Mouse (Mus musculus) liver, embryonic 15.5 days (tissue): ENCODE data around the gene 1110008P14Rik. TPM values are rescaled to one million over a fixed set of nuclear protein-coding genes. Genes with fewer than 3 reads are reported as not detected.

Experiments used
- ATAC-seq: fragments of 200-750 bp; cut with Nextera tagmentation; 2 replicates; pipeline ENCODE4 v1.8.0; 2017; ENCODE audit warnings: moderate number of reproducible peaks, mild to moderate bottlenecking, moderate library complexity; ENCODE audit not compliant: insufficient read depth
- H3K27ac ChIP-seq: fragments of 300-500 bp; sonication (generic); replicated peaks from 2 replicates; pipeline ENCODE4 v1.5.1; 2015; ENCODE audit warnings: mild to moderate bottlenecking, inconsistent platforms
- H3K27me3 ChIP-seq: fragments of 300-500 bp; sonication (generic); 2 replicates; pipeline ENCODE4 v1.6.1; 2015; ENCODE audit warnings: mild to moderate bottlenecking, inconsistent platforms
- H3K36me3 ChIP-seq: fragments of 300-500 bp; sonication (generic); replicated peaks from 2 replicates; pipeline ENCODE4 v1.6.1; 2015; ENCODE audit warnings: moderate library complexity, mild to moderate bottlenecking, inconsistent platforms
- H3K4me1 ChIP-seq: fragments of 300-500 bp; sonication (generic); replicated peaks from 2 replicates; pipeline ENCODE4 v1.6.1; 2015; ENCODE audit warnings: inconsistent platforms
- H3K4me2 ChIP-seq: fragments of 300-500 bp; sonication (generic); 2 replicates; pipeline ENCODE4 v1.6.1; 2015; ENCODE audit warnings: moderate library complexity, mild to moderate bottlenecking, inconsistent platforms
- H3K4me3 ChIP-seq: fragments of 300-500 bp; sonication (generic); replicated peaks from 2 replicates; pipeline ENCODE4 v1.5.1; 2015; ENCODE audit warnings: mild to moderate bottlenecking, inconsistent platforms
- H3K9ac ChIP-seq: fragments of 300-500 bp; sonication (generic); 2 replicates; pipeline ENCODE4 v1.6.1; 2015; ENCODE audit warnings: moderate library complexity, mild to moderate bottlenecking, inconsistent platforms
- H3K9me3 ChIP-seq: fragments of 300-500 bp; sonication (generic); replicated peaks from 2 replicates; pipeline ENCODE4 v1.6.1; 2016; ENCODE audit warnings: inconsistent platforms
- WGBS: fragments of 180-500 bp; shearing (Covaris S2); methylation state at CpG from one replicate; pipeline ENCODE4 v1.1.7; 2015; ENCODE audit warnings: mixed read lengths; ENCODE audit not compliant: insufficient replicate concordance; 5-methylcytosine and 5-hydroxymethylcytosine counted together
- polyA plus RNA-seq: library from polyadenylated mRNA; unstranded; fragments of >200 nt; fragmentation: Nextera tagmentation; extraction: Ambion mirVana; gene quantifications from 2 replicates; pipeline ENCODE4 v1.2.1, GENCODE M21; 2015

The 1110008P14Rik gene
- polyA plus RNA-seq, 1 experiment from 2014 or later: 29.0 TPM

DNA sequence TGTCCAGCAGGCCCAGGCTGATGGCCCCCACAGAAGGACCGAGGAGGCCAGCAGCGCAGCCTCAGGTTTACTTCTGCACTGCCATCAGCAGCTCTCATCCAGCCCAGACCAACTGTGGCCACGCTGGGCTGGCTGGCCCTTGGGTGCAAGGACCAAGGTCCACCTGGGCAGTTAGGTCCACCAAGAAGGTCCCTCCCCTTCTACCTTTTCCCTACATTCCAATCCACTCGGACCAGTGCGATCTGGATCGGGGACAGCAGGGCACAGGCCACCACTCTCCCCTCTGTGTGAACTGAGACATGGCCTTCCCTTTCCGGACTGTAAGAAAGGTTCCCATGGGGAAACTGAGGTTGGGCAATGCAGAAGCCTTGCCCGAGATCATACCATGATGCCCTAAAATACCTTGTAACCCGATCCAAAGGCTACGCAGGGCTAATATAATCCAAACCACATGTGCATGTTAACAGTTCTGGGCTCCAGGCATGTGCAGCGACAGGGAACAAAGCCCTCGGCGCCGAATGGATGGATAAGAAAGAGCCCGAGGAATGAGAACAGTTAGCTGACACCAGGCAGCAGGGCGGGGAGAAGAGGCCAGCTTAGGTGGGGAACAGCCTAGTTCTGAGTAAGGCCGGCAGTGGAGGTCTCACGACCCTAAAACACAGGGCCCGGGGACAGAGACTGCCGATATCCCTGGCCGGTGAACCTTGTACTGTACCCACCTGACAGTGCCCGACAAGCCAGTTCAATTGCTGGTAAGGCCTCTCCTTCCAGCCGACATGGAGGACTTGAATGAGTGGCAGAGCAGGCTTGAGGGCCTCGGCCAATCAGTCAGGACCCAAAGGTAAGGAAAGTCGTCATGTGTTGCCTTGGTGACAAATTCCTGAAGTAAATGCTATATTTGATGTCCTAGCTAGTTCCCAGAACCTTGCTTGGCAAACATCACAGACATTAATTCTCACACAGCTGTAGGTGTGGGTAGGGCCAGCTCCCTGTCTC is 27.0 kb upstream of the 1110008P14Rik start:
- Histone ChIP-seq H3K27ac (no peak overlapping the region; the same call in 1 of the 2 replicates), H3K4me2 (no peak overlapping the region), H3K27me3 (no peaks in the 10 kb centered on the region; the same call in 1 of the 2 replicates), H3K9ac (no peak overlapping the region), H3K9me3 (no peaks in the 10 kb centered on the region), H3K4me3 (no peak overlapping the region), H3K4me1 (peaks cover 16% of the 10 kb centered on the region), H3K36me3 (peaks cover under 1% of the 10 kb centered on the region; the same call in 1 of the 2 replicates)
- WGBS: 63% methylated on average over 25 of the region's 25 CpGs
- peak; percentile 77 for ATAC-seq

DNA sequence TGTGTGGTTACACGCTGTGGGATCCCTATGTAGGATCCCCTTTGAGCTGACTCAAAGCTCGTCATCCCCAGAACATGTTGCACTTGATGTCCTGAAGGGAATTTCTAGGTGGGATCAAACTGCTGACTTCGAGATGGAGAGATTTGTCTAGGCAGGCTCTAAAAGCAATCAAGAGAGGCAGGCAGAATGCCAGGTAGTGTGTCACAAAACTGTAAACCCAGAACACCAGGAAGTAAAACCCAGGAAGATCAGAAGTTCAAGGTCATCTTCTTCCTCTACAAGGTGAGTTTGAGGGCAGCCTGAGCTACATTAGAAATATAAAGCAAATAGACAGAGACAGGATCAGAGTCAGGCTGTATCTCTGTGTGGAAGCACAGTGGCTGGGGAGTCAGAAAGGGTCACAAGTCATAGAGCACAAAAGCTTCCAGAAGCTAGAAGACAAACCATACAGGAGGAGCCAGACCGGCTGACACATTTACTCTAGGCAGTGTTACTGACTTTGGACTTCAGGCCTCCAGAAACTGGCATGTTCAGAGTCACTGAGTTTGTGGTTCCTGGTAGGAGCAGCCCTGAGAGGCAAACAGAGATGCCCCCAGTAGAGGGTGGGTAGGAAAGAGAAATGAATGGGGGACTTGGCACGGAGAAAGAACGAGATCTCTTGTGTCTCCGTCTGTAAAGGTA is 25.5 kb upstream of the 1110008P14Rik start:
- no peaks in the 10 kb centered on the region; the same call in 1 of the 2 replicates for H3K27me3 ChIP-seq
- no peak overlapping the region for H3K27ac ChIP-seq
- H3K4me2 ChIP-seq: no peak overlapping the region
- WGBS: 67% methylated on average over 7 of the region's 7 CpGs
- H3K36me3 ChIP-seq: 0 out of 2 replicates have a peak, but pooled peaks cover 4% of the 10 kb centered on the region
- ATAC-seq: no peak
- H3K4me3 ChIP-seq: no peak overlapping the region
- no peaks in the 10 kb centered on the region for H3K9me3 ChIP-seq
- H3K9ac ChIP-seq: no peak overlapping the region
- H3K4me1 ChIP-seq: 0 out of 2 replicates have a peak, but pooled peaks cover 6% of the 10 kb centered on the region

DNA sequence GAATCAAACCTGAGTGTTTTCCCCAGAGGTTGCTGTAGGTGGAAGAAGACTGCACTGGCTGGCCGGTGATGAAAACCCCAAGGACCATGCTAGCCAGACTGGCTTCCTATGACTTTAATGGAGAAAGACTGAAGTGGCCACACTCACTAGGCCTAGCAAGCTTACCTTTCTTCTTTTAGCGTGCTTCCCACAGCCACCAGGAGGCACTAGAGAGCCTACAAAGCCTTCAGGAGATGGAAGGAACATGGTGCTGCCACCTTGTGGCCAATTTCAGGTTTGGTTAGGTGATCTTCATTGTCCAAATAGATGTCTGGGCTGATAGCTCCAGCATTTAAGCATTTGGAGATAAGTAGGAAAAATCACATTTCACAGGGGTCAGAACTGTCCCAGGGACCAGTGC is 22.9 kb upstream of the 1110008P14Rik start:
- WGBS: 7% methylated on average over 2 of the region's 2 CpGs
- H3K9me3 ChIP-seq: no peaks in the 10 kb centered on the region
- H3K36me3 ChIP-seq: peaks cover 25% of the 10 kb centered on the region
- peaks cover 13% of the 10 kb centered on the region; the same call in 1 of the 2 replicates for H3K4me1 ChIP-seq
- H3K4me2 ChIP-seq: no peak overlapping the region
- no peak overlapping the region for H3K9ac ChIP-seq
- H3K4me3 ChIP-seq: no peak overlapping the region
- H3K27ac ChIP-seq: no peak overlapping the region
- no peak for ATAC-seq
- H3K27me3 ChIP-seq: no peaks in the 10 kb centered on the region; the same call in 1 of the 2 replicates

DNA sequence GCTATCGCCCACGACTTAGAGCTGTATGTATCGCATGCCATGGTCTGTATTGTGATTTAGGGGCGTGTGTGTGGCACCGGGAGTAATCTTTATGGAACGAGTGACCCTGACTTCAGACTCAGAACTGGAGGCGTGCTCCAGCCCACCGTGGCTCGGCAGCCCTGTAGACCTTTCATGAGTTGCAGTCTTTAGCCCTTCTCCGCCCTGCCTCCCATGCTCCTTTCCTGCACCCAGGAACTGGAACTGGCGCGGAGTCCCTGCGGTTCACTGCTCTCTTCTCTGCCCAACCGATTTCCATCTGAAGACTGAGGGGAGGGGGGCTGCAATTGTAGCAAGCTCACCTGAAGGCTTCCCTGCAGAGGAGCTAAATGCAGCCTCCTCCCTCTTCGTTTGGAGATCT is 15.0 kb upstream of the 1110008P14Rik start:
- Histone ChIP-seq H3K4me2 (peak overlapping the region; percentile 98), H3K4me3 (peak overlapping the region; percentile 89), H3K27ac (peak overlapping the region; percentile 81; the same call in 1 of the 2 replicates), H3K9me3 (no peaks in the 10 kb centered on the region), H3K4me1 (peaks cover 45% of the 10 kb centered on the region), H3K9ac (peak overlapping the region; percentile 78), H3K36me3 (peaks cover 18% of the 10 kb centered on the region), H3K27me3 (no peaks in the 10 kb centered on the region)
- ATAC-seq: 0 out of 2 replicates have a peak, but pooled peaks have one; percentile 3
- WGBS: under 1% methylated on average over 15 of the region's 15 CpGs

DNA sequence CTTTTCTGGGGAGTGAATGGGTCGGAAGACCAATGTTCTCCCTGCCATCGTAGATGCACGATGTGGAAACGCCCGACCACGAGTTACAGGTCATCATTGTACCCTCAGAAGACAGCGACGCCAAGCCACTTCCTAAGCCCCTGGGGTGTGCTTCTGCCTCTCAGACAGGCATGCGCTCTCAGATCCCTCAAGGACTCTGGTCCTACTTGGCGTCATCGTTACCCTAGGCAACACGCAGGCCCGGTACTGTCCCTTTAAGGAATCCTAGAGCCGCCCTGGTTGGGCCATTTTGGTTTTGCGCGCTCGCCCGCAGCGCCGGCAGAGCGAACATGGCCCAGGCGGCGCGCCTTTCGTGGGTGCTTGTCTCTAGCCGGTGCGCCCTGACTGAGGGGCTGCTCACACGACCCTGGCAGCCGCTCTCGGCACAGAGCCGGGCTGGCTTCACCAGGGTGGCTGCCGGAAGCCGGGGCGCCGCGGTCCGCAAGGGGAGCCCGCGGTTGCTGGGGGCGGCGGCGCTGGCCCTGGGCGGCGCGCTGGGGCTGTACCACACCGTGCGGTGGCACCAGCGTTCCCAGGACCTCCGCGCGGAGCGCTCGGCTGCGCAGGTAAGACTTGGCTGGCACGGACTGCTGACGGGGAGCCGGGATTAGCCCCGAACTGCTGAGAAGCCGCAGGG is 14.3 kb upstream of the 1110008P14Rik start:
- peak; percentile 85 for ATAC-seq
- Histone ChIP-seq H3K27ac (peak overlapping the region; percentile 81), H3K36me3 (peaks cover 12% of the 10 kb centered on the region; the same call in 1 of the 2 replicates), H3K27me3 (no peaks in the 10 kb centered on the region), H3K9me3 (no peaks in the 10 kb centered on the region), H3K4me3 (peak overlapping the region; percentile 89), H3K4me1 (peaks cover 45% of the 10 kb centered on the region), H3K4me2 (peak overlapping the region; percentile 98), H3K9ac (peak overlapping the region; percentile 78)
- WGBS: under 1% methylated on average over 59 of the region's 59 CpGs

DNA sequence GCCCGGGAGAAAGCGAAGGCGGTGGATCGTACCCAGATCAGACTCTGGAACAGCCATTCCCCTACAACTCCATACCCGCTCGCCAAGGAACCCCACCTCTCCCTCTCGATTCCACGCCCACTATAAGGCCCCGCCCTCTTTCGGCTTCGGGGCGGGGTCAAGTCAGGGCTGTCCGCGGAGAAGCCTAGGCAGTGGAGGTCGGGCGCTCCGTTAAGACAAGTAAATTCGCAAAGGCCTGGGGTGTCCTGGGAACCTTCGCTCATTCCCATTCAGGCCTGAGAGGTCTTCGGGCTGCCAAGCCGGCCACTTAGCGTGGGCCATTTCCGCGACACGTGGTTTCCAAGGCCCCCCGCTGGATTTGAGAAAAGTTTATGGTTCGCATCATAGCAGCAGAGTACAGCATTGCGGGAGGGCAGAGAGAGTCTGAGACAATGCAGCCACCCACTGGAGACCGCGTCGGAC is 13.8 kb upstream of the 1110008P14Rik start, which contains the start of gene Ptges2:
Gene Ptges2 (plus strand): TSS at position 413 of the 462 bp plus-strand sequence.
- peak; percentile 85 for ATAC-seq
- Histone ChIP-seq H3K9ac (peak within 1 kb of the TSS; percentile 78), H3K9me3 (no peaks in the 10 kb centered on the region), H3K27me3 (no peaks in the 10 kb centered on the region), H3K4me1 (peaks cover 45% of the 10 kb centered on the region), H3K36me3 (peaks cover 7% of the 10 kb centered on the region; the same call in 1 of the 2 replicates), H3K4me2 (peak within 1 kb of the TSS; percentile 98), H3K27ac (peak within 1 kb of the TSS; percentile 81), H3K4me3 (peak within 1 kb of the TSS; percentile 89)
- WGBS: 0% methylated on average over 31 of the region's 31 CpGs

DNA sequence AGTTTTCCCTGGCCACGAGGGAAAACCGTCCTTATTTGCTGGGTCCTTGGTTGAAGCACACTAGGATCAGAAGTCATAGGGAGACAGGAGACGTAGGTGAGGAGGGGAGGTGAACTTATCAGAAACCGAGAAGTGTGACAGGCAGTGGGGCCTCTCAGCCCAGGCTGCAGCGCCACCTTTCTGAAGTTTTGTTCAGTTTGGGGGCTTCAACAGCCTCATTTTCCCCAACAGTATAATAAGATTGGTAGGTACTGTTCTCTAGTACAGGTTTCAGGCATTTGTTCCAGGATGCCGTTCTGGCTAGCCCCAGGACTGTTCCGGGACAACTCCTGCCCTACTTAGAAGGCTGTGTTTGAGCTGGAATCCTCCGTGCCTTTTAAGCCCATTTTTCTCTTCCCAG is 13.2 kb upstream of the 1110008P14Rik start:
- Histone ChIP-seq H3K27ac (peak overlapping the region; percentile 81), H3K27me3 (no peaks in the 10 kb centered on the region), H3K4me1 (peaks cover 41% of the 10 kb centered on the region), H3K9me3 (no peaks in the 10 kb centered on the region), H3K36me3 (0 out of 2 replicates have a peak, but pooled peaks cover 2% of the 10 kb centered on the region), H3K9ac (peak overlapping the region; percentile 78), H3K4me2 (peak overlapping the region; percentile 98), H3K4me3 (peak overlapping the region; percentile 89)
- 1% methylated on average over 8 of the region's 8 CpGs for WGBS
- ATAC-seq: peak; percentile 17; the same call in 1 of the 2 replicates

DNA sequence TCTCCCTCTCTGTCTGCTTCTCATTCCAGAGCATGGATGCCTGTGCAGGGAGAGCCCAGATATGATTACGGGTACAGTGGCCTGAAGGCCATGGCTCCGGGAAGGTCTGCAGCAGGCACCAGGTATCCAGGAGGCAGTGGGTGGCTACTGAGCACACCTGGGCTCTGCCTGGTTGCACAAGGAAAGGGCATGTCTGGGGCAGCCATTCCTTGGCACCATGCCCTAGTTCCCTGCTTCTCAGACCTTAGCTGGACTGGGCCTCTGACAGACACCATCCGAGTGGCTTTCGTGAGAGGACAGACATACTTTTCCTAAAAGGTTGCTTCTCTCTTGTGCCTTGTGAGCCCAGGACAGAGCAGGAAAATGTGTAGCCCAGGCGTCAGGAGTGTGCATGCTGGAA is 10.3 kb upstream of the 1110008P14Rik start:
- Histone ChIP-seq H3K27ac (0 out of 2 replicates have a peak overlapping the region, but pooled peaks have one; percentile 5), H3K4me1 (peaks cover 45% of the 10 kb centered on the region), H3K4me2 (no peak overlapping the region), H3K27me3 (peaks cover 9% of the 10 kb centered on the region; the same call in 1 of the 2 replicates), H3K9me3 (no peaks in the 10 kb centered on the region), H3K4me3 (no peak overlapping the region), H3K36me3 (no peaks in the 10 kb centered on the region), H3K9ac (no peak overlapping the region)
- no peak for ATAC-seq
- WGBS: 74% methylated on average over 5 of the region's 5 CpGs

DNA sequence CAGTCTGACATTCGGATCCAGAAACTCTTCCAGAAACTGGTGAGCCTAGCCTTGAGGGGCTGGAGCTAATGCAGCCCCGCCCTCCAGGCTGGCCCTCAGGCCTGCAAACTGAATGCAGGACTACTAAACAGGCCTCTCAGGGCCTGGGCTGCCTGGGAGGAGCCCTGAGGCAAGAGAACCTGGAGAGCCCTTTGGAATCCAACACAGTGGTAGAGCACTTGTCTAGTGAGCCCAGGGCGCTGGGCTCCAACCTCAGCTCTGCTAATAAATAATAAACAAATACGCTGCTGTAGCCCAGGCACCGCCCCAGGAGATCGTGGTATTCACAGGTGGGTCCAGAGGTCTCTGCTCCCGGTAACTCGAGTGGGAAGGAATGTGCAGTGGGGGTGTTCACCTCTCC is 9.1 kb upstream of the 1110008P14Rik start:
- WGBS: 72% methylated on average over 8 of the region's 8 CpGs
- peaks cover 34% of the 10 kb centered on the region for H3K4me1 ChIP-seq
- ATAC-seq: no peak
- H3K4me2 ChIP-seq: no peak overlapping the region
- peaks cover 9% of the 10 kb centered on the region; the same call in 1 of the 2 replicates for H3K27me3 ChIP-seq
- no peak overlapping the region for H3K9ac ChIP-seq
- no peaks in the 10 kb centered on the region for H3K36me3 ChIP-seq
- H3K9me3 ChIP-seq: no peaks in the 10 kb centered on the region
- H3K4me3 ChIP-seq: no peak overlapping the region
- H3K27ac ChIP-seq: no peak overlapping the region

DNA sequence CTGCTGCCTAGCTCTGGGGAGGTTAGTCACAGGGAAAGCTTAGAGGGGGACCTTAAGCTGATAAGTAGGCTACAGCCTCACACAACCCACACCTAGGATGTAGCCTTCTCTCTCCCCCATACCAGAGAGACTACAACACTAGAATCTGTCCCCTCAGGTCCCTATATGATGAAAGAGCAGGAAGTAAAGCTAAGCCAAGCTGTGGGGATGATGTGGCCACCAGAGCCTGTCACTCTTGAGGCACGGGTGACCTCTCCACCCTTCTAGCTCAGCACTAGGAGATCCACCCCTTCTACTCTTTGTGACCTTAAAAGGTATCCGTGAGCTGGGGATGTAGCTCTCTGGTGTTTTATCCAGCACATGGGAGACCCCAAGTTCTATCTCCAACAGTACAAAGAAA is 7.4 kb upstream of the 1110008P14Rik start:
- H3K4me3 ChIP-seq: no peak overlapping the region
- 0 out of 2 replicates have a peak overlapping the region, but pooled peaks have one; percentile 19 for H3K27ac ChIP-seq
- no peak overlapping the region for H3K9ac ChIP-seq
- no peaks in the 10 kb centered on the region for H3K36me3 ChIP-seq
- H3K27me3 ChIP-seq: peaks cover 22% of the 10 kb centered on the region; the same call in 1 of the 2 replicates
- no peak for ATAC-seq
- peaks cover 20% of the 10 kb centered on the region for H3K4me1 ChIP-seq
- 39% methylated on average over 2 of the region's 2 CpGs for WGBS
- no peak overlapping the region for H3K4me2 ChIP-seq
- no peaks in the 10 kb centered on the region for H3K9me3 ChIP-seq
